Mouse (Mus musculus) layer of hippocampus, adult 9-11 months (tissue): ENCODE measurements around the gene Ei24.
A peak's percentile ranks its signal among the peaks of the same experiment; 100 is the strongest.

Source experiments
- DNase-seq: peaks from one replicate; pipeline ENCODE4 v3.0.0; 2022

The Ei24 gene

GRCm38 (mm10) chr9:36783921-36784320 is 13.3 kb downstream of the Ei24 start:
- DNase-seq: no peak

GRCm38 (mm10) chr9:36769048-36769413 is 28.2 kb downstream of the Ei24 start:
- DNase-seq: no peak

- DNase-seq: no peak
Measured at GRCm38 (mm10) chr9:36768156-36769047, 28.8 kb downstream of the Ei24 start.

DNA sequence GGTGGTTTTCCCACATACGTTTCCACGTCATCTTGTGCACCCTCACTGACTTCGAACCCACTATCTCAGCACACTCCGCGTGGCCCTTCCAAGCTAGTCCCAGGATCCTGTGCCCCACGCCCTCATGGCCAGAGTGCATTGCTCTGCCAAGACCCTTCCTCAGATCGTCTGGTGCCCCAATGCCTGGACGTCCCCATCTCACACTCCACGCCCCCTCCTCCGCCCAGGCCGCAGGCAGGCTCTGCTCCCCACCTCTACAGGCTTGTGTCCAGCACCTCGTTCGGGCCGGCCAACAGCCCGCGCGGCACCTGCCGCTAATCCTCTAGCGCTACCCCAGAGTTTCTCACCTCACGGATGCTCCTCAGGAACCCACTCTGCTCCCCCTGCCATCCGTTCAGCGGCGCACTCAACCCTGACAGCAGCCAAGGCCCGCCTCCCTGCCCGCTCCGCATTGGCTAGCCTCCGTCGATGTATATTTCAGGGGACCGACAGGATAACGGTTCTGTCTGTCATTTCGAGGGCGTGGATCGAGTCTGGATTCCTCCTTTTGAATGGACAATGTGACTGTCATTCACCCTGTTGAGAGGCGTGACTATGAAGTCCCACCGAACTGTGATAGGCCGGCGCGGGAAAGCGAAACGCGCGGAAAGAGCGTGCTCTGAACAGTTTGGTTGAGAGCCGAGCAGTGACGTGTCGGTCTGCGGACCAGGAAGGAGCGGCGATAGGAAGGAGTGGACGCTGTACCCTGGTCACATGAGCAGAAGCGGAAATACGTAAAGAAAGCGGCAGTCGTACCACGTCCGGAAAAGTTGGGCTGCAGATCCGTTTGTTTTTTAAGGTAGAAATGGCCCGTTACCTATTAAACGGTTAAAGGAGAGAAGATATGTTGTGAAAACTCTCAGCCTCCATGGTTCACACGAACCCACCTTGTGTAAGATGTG is 29.7 kb downstream of the Ei24 start, which contains the start of gene Stt3a:
TSS of gene Stt3a (minus strand) at position 477 of the 941 bp plus-strand sequence.
- DNase-seq: peak; percentile 100

GRCm38 (mm10) chr9:36764378-36764777 is 32.8 kb downstream of the Ei24 start:
- DNase-seq: no peak
